In the genomic region with DNA sequence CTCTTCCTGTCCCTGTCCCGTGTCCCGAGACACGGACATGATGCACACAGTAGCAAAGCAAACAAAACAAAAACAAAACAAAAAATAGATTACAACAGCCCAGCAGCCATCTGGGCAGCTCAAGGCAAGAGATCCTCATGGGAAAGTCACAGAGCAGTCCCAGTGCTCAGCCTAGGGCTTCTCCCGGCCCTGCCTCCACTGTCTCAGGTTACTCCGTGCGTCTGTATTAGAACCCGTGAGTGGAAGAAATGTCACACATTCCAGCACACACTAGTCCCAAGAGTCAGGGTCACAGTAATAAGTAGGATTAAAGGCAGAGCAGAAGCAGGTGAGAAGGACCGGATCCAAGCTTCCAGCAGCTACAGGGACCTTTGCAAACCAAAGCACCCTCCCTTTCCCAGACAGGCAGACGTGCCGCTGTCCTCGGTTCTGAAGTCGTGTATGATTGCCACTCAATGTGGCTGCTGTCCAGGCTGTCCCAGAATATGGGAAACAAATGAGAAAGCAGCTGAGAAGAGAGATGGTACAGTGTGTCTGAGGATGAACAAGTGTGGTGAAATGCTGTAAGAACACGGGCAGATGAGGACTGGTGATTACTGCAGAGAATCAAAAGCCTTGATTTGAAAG, we compare ENCODE assay signal across 8 mouse cellular contexts.
DNase-seq lines count a peak whose midpoint lies in the region; ATAC-seq and TF ChIP-seq lines count a peak whose summit lies in the region.

No protein-coding gene starts in this region.

- no peak overlapping the region for H3K4me3 ChIP-seq in midbrain, embryonic 13.5 days (replicated peaks)
- H3K4me3 ChIP-seq in midbrain, embryonic 11.5 days (ENCODE audit: low read depth, low read length): no peak overlapping the region
- H3K4me3 ChIP-seq in hindbrain, postnatal 0 days (ENCODE audit: low read length): no peak overlapping the region

- no peak overlapping the region for H3K4me2 ChIP-seq in midbrain, embryonic 13.5 days (replicated peaks)
- H3K4me2 ChIP-seq in midbrain, embryonic 11.5 days: no peak overlapping the region
- H3K4me2 ChIP-seq in hindbrain, postnatal 0 days (ENCODE audit: low read depth, low read length): no peak overlapping the region

- 0 out of 2 replicates have a peak, but pooled peaks have one; percentile 48 for ATAC-seq in midbrain, embryonic 13.5 days
- no peak for ATAC-seq in midbrain, embryonic 11.5 days (ENCODE audit: low FRiP score)
- no peak for ATAC-seq in hindbrain, postnatal 0 days

- 46% methylated on average over 13 of the region's 13 CpGs for WGBS in midbrain, embryonic 13.5 days
- 50% methylated on average over 13 of the region's 13 CpGs for WGBS in midbrain, embryonic 11.5 days
- WGBS in hindbrain, postnatal 0 days: 46% methylated on average over 13 of the region's 13 CpGs

- H3K27me3 ChIP-seq in midbrain, embryonic 13.5 days: no peaks in the 10 kb centered on the region
- H3K27me3 ChIP-seq in midbrain, embryonic 11.5 days (ENCODE audit: control insufficient read depth, insufficient read depth, low read length): no peaks in the 10 kb centered on the region
- H3K27me3 ChIP-seq in hindbrain, postnatal 0 days (ENCODE audit: insufficient read depth, low read length): no peaks in the 10 kb centered on the region

- H3K27ac ChIP-seq in midbrain, embryonic 13.5 days: no peak overlapping the region
- H3K27ac ChIP-seq in midbrain, embryonic 11.5 days (ENCODE audit: low read depth, low read length): no peak overlapping the region
- H3K27ac ChIP-seq in hindbrain, postnatal 0 days: no peak overlapping the region

- no peak for TF ChIP-seq CTCF in hindbrain, postnatal 0 days (IDR thresholded peaks at IDR 0.05; ENCODE audit: low read depth)

- peaks cover 32% of the 10 kb centered on the region for H3K4me1 ChIP-seq in midbrain, embryonic 13.5 days (replicated peaks)
- H3K4me1 ChIP-seq in midbrain, embryonic 11.5 days (ENCODE audit: control insufficient read depth, insufficient read depth, low read length): no peaks in the 10 kb centered on the region
- H3K4me1 ChIP-seq in hindbrain, postnatal 0 days (ENCODE audit: insufficient read depth, low read length): peaks cover 9% of the 10 kb centered on the region; the same call in 1 of the 2 replicates

- H3K36me3 ChIP-seq in midbrain, embryonic 13.5 days: peaks cover 3% of the 10 kb centered on the region; the same call in 1 of the 2 replicates
- no peaks in the 10 kb centered on the region for H3K36me3 ChIP-seq in midbrain, embryonic 11.5 days (ENCODE audit: control insufficient read depth, insufficient read depth, low read length)
- H3K36me3 ChIP-seq in hindbrain, postnatal 0 days (ENCODE audit: insufficient read depth, low read length): no peaks in the 10 kb centered on the region

- no peak for DNase-seq in midbrain, embryonic 11.5 days (ENCODE audit: low spot score, missing footprints)
- peak; percentile 82 for DNase-seq in adrenal gland, postnatal 10 days
- DNase-seq in hindbrain, postnatal 0 days (ENCODE audit: low spot score): peak; percentile 22
- DNase-seq in lung, postnatal 14 days: peak; percentile 72
- DNase-seq in cerebellum, postnatal 14 days: no peak
- no peak for DNase-seq in MN1 (ENCODE audit: low spot score)
- DNase-seq in layer of hippocampus, adult 11-12 months (ENCODE audit: low spot score): no peak

- no peak overlapping the region for H3K9ac ChIP-seq in midbrain, embryonic 13.5 days (replicated peaks)
- H3K9ac ChIP-seq in midbrain, embryonic 11.5 days (ENCODE audit: low read length): no peak overlapping the region
- H3K9ac ChIP-seq in hindbrain, postnatal 0 days (replicated peaks; ENCODE audit: low read length): no peak overlapping the region

- H3K9me3 ChIP-seq in midbrain, embryonic 13.5 days: no peaks in the 10 kb centered on the region
- no peaks in the 10 kb centered on the region for H3K9me3 ChIP-seq in midbrain, embryonic 11.5 days (ENCODE audit: control insufficient read depth, low read length)
- H3K9me3 ChIP-seq in hindbrain, postnatal 0 days (ENCODE audit: low read length): no peaks in the 10 kb centered on the region

Comparison
In these comparisons a context has a peak if more than half of its experiments do, and no peak if none do; other contexts are left out.
1. DNase-seq: peak in adrenal gland, postnatal 10 days (single experiment), hindbrain, postnatal 0 days (single experiment) and lung, postnatal 14 days (single experiment); none in midbrain, embryonic 11.5 days (single experiment), cerebellum, postnatal 14 days (0 of 2), MN1 (single experiment) and layer of hippocampus, adult 11-12 months (single experiment).